11 mouse cellular contexts compared by ENCODE assay signal in the genomic region with DNA sequence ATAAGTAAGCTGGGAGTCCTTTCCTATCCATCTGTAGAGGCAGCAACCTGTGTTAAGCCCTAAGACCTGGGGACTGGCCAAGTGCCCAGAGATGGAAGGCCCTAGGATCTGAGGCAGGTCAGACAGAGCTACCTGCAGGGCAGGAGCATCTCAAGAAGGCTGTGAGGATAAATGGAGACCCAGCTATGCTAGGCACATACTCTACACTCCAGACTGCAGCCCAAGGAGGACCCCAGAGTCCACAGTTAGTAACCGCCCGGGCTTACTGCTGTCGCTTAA. TPM values are rescaled to one million over a fixed set of nuclear protein-coding genes. Genes with fewer than 3 reads are reported as not detected.
DNase-seq lines count a peak whose midpoint lies in the region; ATAC-seq and TF ChIP-seq lines count a peak whose summit lies in the region.
"Had no signal": no experiment of that assay in that cellular context is flagged by ENCODE, and none has a peak within 500 bp of the region (broad histone marks: within the 10 kb centered on the region; RNA-seq: fewer than 3 reads in every experiment).

No protein-coding gene starts in this region.

- H3K27me3 ChIP-seq in kidney, postnatal 0 days (ENCODE audit: insufficient read depth, low read length), result no peaks in the 10 kb centered on the region
- no peaks in the 10 kb centered on the region for H3K27me3 ChIP-seq in forebrain, embryonic 13.5 days
- H3K27me3 ChIP-seq in hindbrain, postnatal 0 days (ENCODE audit: insufficient read depth, low read length), result no peaks in the 10 kb centered on the region
- no peaks in the 10 kb centered on the region for H3K27me3 ChIP-seq in midbrain, embryonic 16.5 days (ENCODE audit: control insufficient read depth, insufficient read depth, low read depth, low read length)
- no peaks in the 10 kb centered on the region for H3K27me3 ChIP-seq in thymus, adult 2 months (ENCODE audit: control insufficient read depth, insufficient read depth, low read length)

- no peak for TF ChIP-seq POLR2A in thymus, adult 2 months (IDR thresholded peaks at IDR 0.05; ENCODE audit: control insufficient read depth, extremely low read depth, insufficient read depth, low read length, poor library complexity)

- WGBS in kidney, postnatal 0 days, result 67% methylated on average over 3 of the region's 3 CpGs
- WGBS in forebrain, embryonic 13.5 days, result 70% methylated on average over 3 of the region's 3 CpGs
- 43% methylated on average over 3 of the region's 3 CpGs for WGBS in hindbrain, postnatal 0 days
- WGBS in midbrain, embryonic 16.5 days, result 58% methylated on average over 3 of the region's 3 CpGs
- 95% methylated on average over 3 of the region's 3 CpGs for WGBS in thymus, adult 2 months

- H3K9me3 ChIP-seq in kidney, postnatal 0 days (replicated peaks; ENCODE audit: low read length), result no peaks in the 10 kb centered on the region
- H3K9me3 ChIP-seq in forebrain, embryonic 13.5 days (replicated peaks), result no peaks in the 10 kb centered on the region
- H3K9me3 ChIP-seq in hindbrain, postnatal 0 days (ENCODE audit: low read length), result no peaks in the 10 kb centered on the region
- no peaks in the 10 kb centered on the region for H3K9me3 ChIP-seq in midbrain, embryonic 16.5 days (replicated peaks; ENCODE audit: control insufficient read depth, low read length, poor library complexity, severe bottlenecking)

- H3K4me3 ChIP-seq in kidney, postnatal 0 days (replicated peaks; ENCODE audit: low read depth, low read length), result no peak overlapping the region
- no peak overlapping the region for H3K4me3 ChIP-seq in forebrain, embryonic 13.5 days
- H3K4me3 ChIP-seq in hindbrain, postnatal 0 days (ENCODE audit: low read length), result no peak overlapping the region
- H3K4me3 ChIP-seq in midbrain, embryonic 16.5 days (ENCODE audit: low read depth, low read length), result no peak overlapping the region
- no peak overlapping the region for H3K4me3 ChIP-seq in thymus, adult 2 months (ENCODE audit: control insufficient read depth, insufficient read depth, low read length)

- H3K27ac ChIP-seq in kidney, postnatal 0 days, result peak overlapping the region; percentile 60
- H3K27ac ChIP-seq in forebrain, embryonic 13.5 days, result peak overlapping the region; percentile 95
- peak overlapping the region; percentile 22 for H3K27ac ChIP-seq in hindbrain, postnatal 0 days
- H3K27ac ChIP-seq in midbrain, embryonic 16.5 days (ENCODE audit: low read length), result peak overlapping the region; percentile 55
- no peak overlapping the region for H3K27ac ChIP-seq in thymus, adult 2 months (ENCODE audit: control insufficient read depth, insufficient read depth, low read length)

- H3K4me2 ChIP-seq in kidney, postnatal 0 days (ENCODE audit: low read length), result peak overlapping the region; percentile 23; the same call in 1 of the 2 replicates
- H3K4me2 ChIP-seq in forebrain, embryonic 13.5 days, result peak overlapping the region; percentile 44
- H3K4me2 ChIP-seq in hindbrain, postnatal 0 days (ENCODE audit: low read depth, low read length), result no peak overlapping the region
- H3K4me2 ChIP-seq in midbrain, embryonic 16.5 days (ENCODE audit: low read length), result no peak overlapping the region; the same call in 1 of the 2 replicates

- H3K36me3 ChIP-seq in kidney, postnatal 0 days (ENCODE audit: insufficient read depth, low read length), result peaks cover 62% of the 10 kb centered on the region
- H3K36me3 ChIP-seq in forebrain, embryonic 13.5 days (ENCODE audit: poor library complexity, severe bottlenecking), result peaks cover 82% of the 10 kb centered on the region
- H3K36me3 ChIP-seq in hindbrain, postnatal 0 days (ENCODE audit: insufficient read depth, low read length), result peaks cover 39% of the 10 kb centered on the region
- H3K36me3 ChIP-seq in midbrain, embryonic 16.5 days (ENCODE audit: control insufficient read depth, insufficient read depth, low read length), result peaks cover 44% of the 10 kb centered on the region
- peaks cover 52% of the 10 kb centered on the region for H3K36me3 ChIP-seq in thymus, adult 2 months (ENCODE audit: control insufficient read depth, insufficient read depth, low read length)

- ATAC-seq in kidney, postnatal 0 days (replicated peaks; ENCODE audit: low FRiP score, low read depth), result no peak
- no peak for ATAC-seq in forebrain, embryonic 13.5 days
- no peak for ATAC-seq in hindbrain, postnatal 0 days
- ATAC-seq in midbrain, embryonic 16.5 days, result no peak
- ATAC-seq: activated CD4-positive, CD25-positive, alpha-beta regulatory T cell, adult 4 months had no signal

- peaks cover 27% of the 10 kb centered on the region; the same call in 1 of the 2 replicates for H3K4me1 ChIP-seq in kidney, postnatal 0 days (replicated peaks; ENCODE audit: insufficient read depth, low read length)
- peaks cover 75% of the 10 kb centered on the region for H3K4me1 ChIP-seq in forebrain, embryonic 13.5 days
- H3K4me1 ChIP-seq in hindbrain, postnatal 0 days (ENCODE audit: insufficient read depth, low read length), result peaks cover 37% of the 10 kb centered on the region
- peaks cover 40% of the 10 kb centered on the region for H3K4me1 ChIP-seq in midbrain, embryonic 16.5 days (ENCODE audit: control insufficient read depth, insufficient read depth, low read length)
- no peaks in the 10 kb centered on the region for H3K4me1 ChIP-seq in thymus, adult 2 months (replicated peaks; ENCODE audit: control insufficient read depth, insufficient read depth, low read length)

- DNase-seq in kidney, postnatal 0 days (ENCODE audit: low spot score), result no peak
- DNase-seq in kidney, postnatal 36 days, result no peak
- no peak for DNase-seq in hindbrain, postnatal 0 days (ENCODE audit: low spot score)
- no peak for DNase-seq in frontal cortex, postnatal 10 days (ENCODE audit: low spot score in 2 of 2)
- DNase-seq in retina, postnatal 1 day, result no peak
- no peak for DNase-seq in thymus, adult 2 months
- DNase-seq: gastrocnemius, postnatal 36 days; lung, adult 2 months had no signal

- TF ChIP-seq CTCF in kidney, postnatal 0 days (IDR thresholded peaks at IDR 0.05; ENCODE audit: low read depth), result no peak
- no peak for TF ChIP-seq CTCF in hindbrain, postnatal 0 days (IDR thresholded peaks at IDR 0.05; ENCODE audit: low read depth)
- TF ChIP-seq CTCF in thymus, adult 2 months (IDR thresholded peaks at IDR 0.05; ENCODE audit: borderline replicate concordance, control insufficient read depth, extremely low read depth, insufficient read depth, low read length, poor library complexity), result no peak

- H3K9ac ChIP-seq in kidney, postnatal 0 days (ENCODE audit: low read depth, low read length), result 0 out of 2 replicates have a peak overlapping the region, but pooled peaks have one; percentile 15
- peak overlapping the region; percentile 40; the same call in 1 of the 2 replicates for H3K9ac ChIP-seq in forebrain, embryonic 13.5 days
- 0 out of 2 replicates have a peak overlapping the region, but pooled peaks have one; percentile 1 for H3K9ac ChIP-seq in hindbrain, postnatal 0 days (replicated peaks; ENCODE audit: low read length)
- H3K9ac ChIP-seq in midbrain, embryonic 16.5 days (ENCODE audit: low read depth, low read length), result 0 out of 2 replicates have a peak overlapping the region, but pooled peaks have one; percentile 7

RNA-seq across cellular contexts. Expression of a gene that starts 13.4 kb away (rescaled TPM):
- 72.5 and 114 TPM in 2 replicates for polyA plus RNA-seq in kidney, postnatal 0 days (2015; fragmentation: Nextera tagmentation; extraction: Ambion mirVana)
- polyA plus RNA-seq in forebrain, embryonic 13.5 days (2015; fragmentation: Nextera tagmentation; extraction: Ambion mirVana), result 46.4 and 50.3 TPM in 2 replicates
- 179 and 197 TPM in 2 replicates for total RNA-seq in hindbrain, postnatal 0 days (2014; rRNA removed)
- 90.8 and 97.4 TPM in 2 replicates for polyA plus RNA-seq in hindbrain, postnatal 0 days (2015; fragmentation: Nextera tagmentation; extraction: Ambion mirVana)
- 58.7 and 60.4 TPM in 2 replicates for polyA plus RNA-seq in midbrain, embryonic 16.5 days (2015; fragmentation: Nextera tagmentation; extraction: Ambion mirVana)
- polyA plus RNA-seq in thymus, adult 2 months (2012; rRNA removed), result 220 and 229 TPM in 2 replicates

RNA-seq across cellular contexts. Expression of a gene that starts 16.8 kb away (rescaled TPM):
- polyA plus RNA-seq in kidney, postnatal 0 days (2015; fragmentation: Nextera tagmentation; extraction: Ambion mirVana), result 202 and 209 TPM in 2 replicates
- 154 and 174 TPM in 2 replicates for polyA plus RNA-seq in forebrain, embryonic 13.5 days (2015; fragmentation: Nextera tagmentation; extraction: Ambion mirVana)
- 24.1 and 34.8 TPM in 2 replicates for total RNA-seq in hindbrain, postnatal 0 days (2014; rRNA removed)
- polyA plus RNA-seq in hindbrain, postnatal 0 days (2015; fragmentation: Nextera tagmentation; extraction: Ambion mirVana), result 59.3 and 62.2 TPM in 2 replicates
- polyA plus RNA-seq in midbrain, embryonic 16.5 days (2015; fragmentation: Nextera tagmentation; extraction: Ambion mirVana), result 41.7 and 44.1 TPM in 2 replicates
- polyA plus RNA-seq in thymus, adult 2 months (2012; rRNA removed), result 131 and 134 TPM in 2 replicates

RNA-seq across cellular contexts. Expression of a gene that starts 17.4 kb away (rescaled TPM):
- polyA plus RNA-seq in kidney, postnatal 0 days (2015; fragmentation: Nextera tagmentation; extraction: Ambion mirVana), result 5.9 and 6.7 TPM in 2 replicates
- 2.1 and 2.4 TPM in 2 replicates for polyA plus RNA-seq in forebrain, embryonic 13.5 days (2015; fragmentation: Nextera tagmentation; extraction: Ambion mirVana)
- 3.3 and 12.1 TPM in 2 replicates for total RNA-seq in hindbrain, postnatal 0 days (2014; rRNA removed)
- polyA plus RNA-seq in hindbrain, postnatal 0 days (2015; fragmentation: Nextera tagmentation; extraction: Ambion mirVana), result 2.2 and 3.7 TPM in 2 replicates
- polyA plus RNA-seq in midbrain, embryonic 16.5 days (2015; fragmentation: Nextera tagmentation; extraction: Ambion mirVana), result 0.73 and 1.2 TPM in 2 replicates
- polyA plus RNA-seq in thymus, adult 2 months (2012; rRNA removed), result 15.9 and 17.8 TPM in 2 replicates

RNA-seq across cellular contexts. Expression of a gene that starts 41.4 kb away (rescaled TPM):
- polyA plus RNA-seq in kidney, postnatal 0 days (2015; fragmentation: Nextera tagmentation; extraction: Ambion mirVana), result 13.4 and 14.5 TPM in 2 replicates
- polyA plus RNA-seq in forebrain, embryonic 13.5 days (2015; fragmentation: Nextera tagmentation; extraction: Ambion mirVana), result 1.4 and 2.1 TPM in 2 replicates
- total RNA-seq in hindbrain, postnatal 0 days (2014; rRNA removed), result 2.6 and 7.5 TPM in 2 replicates
- 8.4 and 9.2 TPM in 2 replicates for polyA plus RNA-seq in hindbrain, postnatal 0 days (2015; fragmentation: Nextera tagmentation; extraction: Ambion mirVana)
- 4.0 and 4.2 TPM in 2 replicates for polyA plus RNA-seq in midbrain, embryonic 16.5 days (2015; fragmentation: Nextera tagmentation; extraction: Ambion mirVana)
- 10.9 and 14.2 TPM in 2 replicates for polyA plus RNA-seq in thymus, adult 2 months (2012; rRNA removed)

RNA-seq across cellular contexts. Expression of a gene that starts 59.0 kb away (rescaled TPM):
- 13.6 and 13.9 TPM in 2 replicates for polyA plus RNA-seq in kidney, postnatal 0 days (2015; fragmentation: Nextera tagmentation; extraction: Ambion mirVana)
- polyA plus RNA-seq in forebrain, embryonic 13.5 days (2015; fragmentation: Nextera tagmentation; extraction: Ambion mirVana), result 11.0 and 13.1 TPM in 2 replicates
- 118 and 123 TPM in 2 replicates for total RNA-seq in hindbrain, postnatal 0 days (2014; rRNA removed)
- 34.0 and 39.0 TPM in 2 replicates for polyA plus RNA-seq in hindbrain, postnatal 0 days (2015; fragmentation: Nextera tagmentation; extraction: Ambion mirVana)
- polyA plus RNA-seq in midbrain, embryonic 16.5 days (2015; fragmentation: Nextera tagmentation; extraction: Ambion mirVana), result 36.0 and 39.4 TPM in 2 replicates
- 21.1 and 22.8 TPM in 2 replicates for polyA plus RNA-seq in thymus, adult 2 months (2012; rRNA removed)

Comparison
In these comparisons a context has a peak if more than half of its experiments do, and no peak if none do; other contexts are left out.
1. H3K4me2 ChIP-seq: peak in kidney, postnatal 0 days (single experiment) and forebrain, embryonic 13.5 days (single experiment); none in hindbrain, postnatal 0 days (single experiment) and midbrain, embryonic 16.5 days (single experiment).
2. Peak in every context shown above with its lines, with median percentiles within 50 percentile points of each other: H3K9ac ChIP-seq.